Mouse (Mus musculus) megakaryocyte, embryonic 14.5 days (primary cell): ENCODE measurements at regions not wholly inside any gene's neighbourhood (a gene's known extent, or its start where the extent isn't known, plus 50 kb on each side); places are given as distances from the start of the nearest gene placed in this dataset.

ENCODE experiments used
- FLI1 ChIP-seq: IDR thresholded peaks from 2 replicates; pipeline ENCODE4 v1.6.1; 2012; ENCODE audit warnings: low read length, inconsistent platforms, mixed read lengths
- GATA1 ChIP-seq: IDR thresholded peaks from 3 replicates; pipeline ENCODE4 v1.6.1; 2012; ENCODE audit warnings: mixed read lengths, low read length, inconsistent platforms, borderline replicate concordance

DNA sequence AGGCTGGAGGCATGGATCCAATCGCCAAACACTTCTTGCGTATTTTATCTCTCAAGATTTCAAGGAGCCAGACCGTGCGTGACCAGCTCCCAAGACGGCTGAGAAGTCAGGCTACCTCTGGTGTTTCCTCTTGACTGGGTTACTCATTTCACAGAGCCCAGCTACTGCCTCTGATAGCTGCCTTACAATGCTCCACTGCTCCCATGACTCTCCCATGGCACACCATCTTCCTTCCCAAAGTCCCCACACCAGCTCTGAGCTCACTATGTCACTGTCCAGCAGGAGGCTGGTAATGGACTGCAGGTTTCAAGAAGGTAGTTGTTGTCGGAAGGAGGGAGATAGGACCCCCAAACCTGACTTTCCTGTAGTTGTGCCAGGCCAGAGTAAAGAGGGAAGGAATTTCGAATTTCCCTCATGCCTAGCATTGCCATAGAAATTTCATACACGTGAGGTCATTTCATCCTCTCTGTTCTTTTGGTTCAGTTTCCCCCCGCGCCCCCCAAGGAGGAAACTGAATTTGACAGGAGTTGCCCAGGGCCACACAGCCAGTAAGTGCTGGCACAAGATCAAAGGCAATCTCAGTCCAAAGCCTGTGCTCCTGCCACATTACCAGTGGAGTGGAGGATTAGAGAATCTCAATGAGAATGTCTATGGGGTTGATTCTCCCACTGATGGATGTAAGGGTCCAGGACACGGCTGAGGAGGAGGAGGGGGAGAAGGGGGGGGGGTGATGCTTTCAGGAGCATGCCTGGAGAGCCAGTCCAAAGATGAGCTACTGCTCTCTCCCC lies 155.3 kb upstream of the Mocs1 start:
- no peak for TF ChIP-seq GATA1
- no peak for TF ChIP-seq FLI1
